Mouse (Mus musculus) myocyte (in vitro differentiated cells): ENCODE results near the gene Prpf4b. TPM values are rescaled to one million over a fixed set of nuclear protein-coding genes. Genes with fewer than 3 reads are reported as not detected.

Source experiments
- H3K27me3 ChIP-seq: one replicate; pipeline ENCODE4 v1.6.1; 2011; ENCODE audit not compliant: control insufficient read depth, insufficient read depth, insufficient read length
- H3K36me3 ChIP-seq: one replicate; pipeline ENCODE4 v1.6.1; 2011; ENCODE audit not compliant: control insufficient read depth, insufficient read depth
- H3K4me2 ChIP-seq: one replicate; pipeline ENCODE4 v1.6.1; 2011; ENCODE audit warnings: low read depth, control low read depth
- H3K4me3 ChIP-seq: one replicate; pipeline ENCODE4 v1.5.1; 2011; ENCODE audit warnings: mild to moderate bottlenecking, control low read depth, moderate library complexity
- H3K79me2 ChIP-seq: one replicate; pipeline ENCODE4 v1.6.1; 2011; ENCODE audit not compliant: control insufficient read depth, insufficient read depth
- H3ac ChIP-seq: one replicate; pipeline ENCODE4 v1.6.1; 2011; ENCODE audit not compliant: control insufficient read depth, insufficient read length
- CEBPB ChIP-seq: IDR thresholded peaks from 2 replicates; pipeline ENCODE4 v1.6.1; 2011; ENCODE audit warnings: mild to moderate bottlenecking, moderate library complexity; ENCODE audit not compliant: poor library complexity, insufficient read depth, severe bottlenecking
- E2F4 ChIP-seq: IDR thresholded peaks from one replicate; pipeline ENCODE4 v1.6.1; 2011; ENCODE audit warnings: mild to moderate bottlenecking, control low read depth, moderate library complexity; ENCODE audit not compliant: insufficient read depth
- MAX ChIP-seq: IDR thresholded peaks from one replicate; pipeline ENCODE4 v1.6.1; 2011; ENCODE audit warnings: low read depth, mild to moderate bottlenecking, control low read depth
- MYOD1 ChIP-seq, 3 experiments: IDR thresholded peaks; one replicate each; pipeline ENCODE4 v1.6.1; 2011; ENCODE audit warnings: control low read depth in 2 of 3, low read depth in 2 of 3, mild to moderate bottlenecking in 2 of 3, moderate library complexity in 1 of 3; ENCODE audit not compliant: insufficient read length in 2 of 3, control insufficient read depth in 1 of 3
- MYOG ChIP-seq, 3 experiments: IDR thresholded peaks; one replicate each; pipeline ENCODE4 v1.6.1; 2011; ENCODE audit warnings: control low read depth in 2 of 3, low read depth in 2 of 3, mild to moderate bottlenecking in 2 of 3; ENCODE audit not compliant: insufficient read length in 2 of 3, control insufficient read depth in 1 of 3, insufficient read depth in 1 of 3
- POLR2A ChIP-seq: IDR thresholded peaks from one replicate; pipeline ENCODE4 v1.6.1; 2011; ENCODE audit warnings: low read depth, mild to moderate bottlenecking, control low read depth, moderate library complexity; ENCODE audit not compliant: insufficient read length
- POLR2AphosphoS2 ChIP-seq: IDR thresholded peaks from one replicate; pipeline ENCODE4 v1.6.1; 2011; ENCODE audit warnings: low read depth, control low read depth; ENCODE audit not compliant: insufficient read length
- REST ChIP-seq: IDR thresholded peaks from one replicate; pipeline ENCODE4 v1.6.1; 2011; ENCODE audit warnings: mild to moderate bottlenecking, control low read depth, moderate library complexity; ENCODE audit not compliant: insufficient read depth, insufficient read length
- SRF ChIP-seq: IDR thresholded peaks from one replicate; pipeline ENCODE4 v1.6.1; 2011; ENCODE audit warnings: low read depth; ENCODE audit not compliant: control insufficient read depth, insufficient read length
- TCF12 ChIP-seq: IDR thresholded peaks from one replicate; pipeline ENCODE4 v1.6.1; 2011; ENCODE audit warnings: mild to moderate bottlenecking, control low read depth; ENCODE audit not compliant: poor library complexity, insufficient read depth, severe bottlenecking
- TCF3 ChIP-seq: IDR thresholded peaks from one replicate; pipeline ENCODE4 v1.6.1; 2011; ENCODE audit warnings: low read depth, control low read depth; ENCODE audit not compliant: insufficient read length
- USF1 ChIP-seq: IDR thresholded peaks from one replicate; pipeline ENCODE4 v1.6.1; 2011; ENCODE audit warnings: low read depth, mild to moderate bottlenecking, control low read depth, moderate library complexity
- polyA plus RNA-seq: library from polyadenylated mRNA; unstranded; fragments of >200 nt; fragmentation: generic; extraction: Trizol; gene quantifications from one replicate; pipeline ENCODE4 v1.2.1, GENCODE M21; 2012; ENCODE audit warnings: missing spikeins

The Prpf4b gene
- polyA plus RNA-seq, 1 experiment = 8.1 TPM

DNA sequence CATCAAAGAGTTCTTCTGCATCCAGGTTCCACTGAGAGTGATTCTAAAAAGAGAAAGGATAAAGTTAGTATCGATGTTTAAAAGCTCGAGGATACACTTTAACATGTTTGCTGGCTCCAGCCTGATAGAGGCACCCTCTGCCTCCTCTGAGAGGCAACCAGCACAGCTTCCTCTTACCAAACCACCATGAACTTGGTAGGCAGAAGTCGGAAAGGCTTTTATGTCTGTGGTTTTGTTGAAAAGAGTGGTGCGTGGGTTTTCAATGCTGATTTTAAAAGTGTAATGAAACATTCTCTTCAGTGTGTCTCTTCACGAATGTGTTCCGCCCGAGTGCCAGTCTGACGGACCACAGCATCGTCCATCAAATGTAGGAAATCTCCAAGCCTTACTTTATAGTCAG lies 39.5 kb downstream of the Prpf4b start:
- no peaks in the 10 kb centered on the region for H3K79me2 ChIP-seq
- peaks cover 5% of the 10 kb centered on the region for H3K27me3 ChIP-seq
- no peak overlapping the region for H3K4me2 ChIP-seq
- TF ChIP-seq SRF (no peak), POLR2A (no peak)
- H3K4me3 ChIP-seq = no peak overlapping the region
- H3ac ChIP-seq = no peak overlapping the region
- no peaks in the 10 kb centered on the region for H3K36me3 ChIP-seq

DNA sequence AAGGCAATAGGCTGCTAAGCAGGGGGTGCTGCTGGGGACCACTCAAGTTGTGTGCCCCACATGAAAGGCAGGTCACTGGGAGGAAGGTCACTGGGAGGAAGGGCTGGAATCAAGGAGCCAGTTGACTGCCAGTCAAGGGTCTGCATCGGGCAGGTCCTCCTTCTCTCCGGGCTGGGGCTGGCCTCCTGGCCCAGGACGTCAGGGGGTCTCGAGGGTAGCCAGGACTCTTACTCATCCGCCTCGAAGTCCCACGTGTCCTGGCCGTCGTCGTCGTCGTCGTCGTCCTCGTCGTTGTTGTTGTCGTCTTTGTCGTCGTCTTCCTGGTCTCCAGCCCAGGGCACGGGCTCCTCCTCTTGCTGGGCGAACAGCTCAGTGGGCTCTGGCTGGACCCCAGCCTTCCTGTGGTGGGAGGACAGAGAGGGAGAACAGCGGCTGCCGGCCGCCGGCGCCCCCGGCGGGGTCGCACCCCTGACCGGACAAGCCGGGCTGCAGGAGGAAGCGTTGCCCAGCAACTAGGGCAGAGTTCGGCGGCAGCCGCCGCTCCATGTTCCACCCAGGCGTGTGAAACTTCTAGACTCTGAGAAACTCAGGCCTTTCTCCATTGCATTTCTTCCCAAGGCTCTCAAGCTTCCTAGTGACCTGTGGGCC lies 41.5 kb downstream of the Prpf4b start:
- H3K36me3 ChIP-seq = no peaks in the 10 kb centered on the region
- H3K4me2 ChIP-seq = no peak overlapping the region
- peaks cover 5% of the 10 kb centered on the region for H3K27me3 ChIP-seq
- no peak overlapping the region for H3ac ChIP-seq
- no peaks in the 10 kb centered on the region for H3K79me2 ChIP-seq
- TF ChIP-seq MYOD1 (IDR thresholded peaks at IDR 0.05; ENCODE audit: control insufficient read depth in 1 of 3, insufficient read length in 2 of 3, low read depth in 2 of 3) (no peak), USF1 (no peak), TCF12 (no peak), CEBPB (no peak), REST (no peak), TCF3 (no peak), POLR2AphosphoS2 (no peak), MAX (no peak), POLR2A (no peak), E2F4 (no peak), SRF (no peak), MYOG (IDR thresholded peaks at IDR 0.05; ENCODE audit: control insufficient read depth in 1 of 3, insufficient read depth in 1 of 3, insufficient read length in 2 of 3, low read depth in 2 of 3) (no peak)
- no peak overlapping the region for H3K4me3 ChIP-seq

DNA sequence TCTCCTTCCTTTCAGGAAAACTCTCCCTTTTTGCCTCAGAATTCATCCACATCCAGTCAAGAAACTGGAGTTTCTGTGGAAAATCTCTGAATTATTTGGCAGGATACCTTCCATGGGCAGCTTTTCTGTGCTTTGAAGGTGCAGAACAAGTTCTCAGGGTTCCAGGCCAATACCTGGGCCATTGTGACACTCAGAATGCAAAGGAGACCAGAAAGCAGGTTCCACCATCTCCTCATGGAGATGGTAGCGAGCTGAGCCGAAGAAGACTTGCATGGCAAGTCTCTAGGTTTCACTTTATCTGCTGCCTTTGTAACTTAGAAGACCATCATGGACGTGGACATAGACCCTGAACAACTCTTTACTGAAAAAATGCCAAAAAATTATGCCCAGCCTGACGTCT lies 49.1 kb downstream of the Prpf4b start, which contains the start of the genes Fam217a and 4933417A18Rik:
Gene Fam217a (minus strand): TSS at position 101 of the 400 bp plus-strand sequence.
Gene 4933417A18Rik (plus strand): TSS at position 200 of the 400 bp plus-strand sequence.
- TF ChIP-seq MAX (no peak), USF1 (no peak), CEBPB (no peak), POLR2AphosphoS2 (no peak), MYOD1 (IDR thresholded peaks at IDR 0.05; ENCODE audit: control insufficient read depth in 1 of 3, insufficient read length in 2 of 3, low read depth in 2 of 3) (no peak), E2F4 (no peak), SRF (no peak), POLR2A (no peak), TCF12 (no peak), REST (no peak), TCF3 (no peak), MYOG (IDR thresholded peaks at IDR 0.05; ENCODE audit: control insufficient read depth in 1 of 3, insufficient read depth in 1 of 3, insufficient read length in 2 of 3, low read depth in 2 of 3) (no peak)

DNA sequence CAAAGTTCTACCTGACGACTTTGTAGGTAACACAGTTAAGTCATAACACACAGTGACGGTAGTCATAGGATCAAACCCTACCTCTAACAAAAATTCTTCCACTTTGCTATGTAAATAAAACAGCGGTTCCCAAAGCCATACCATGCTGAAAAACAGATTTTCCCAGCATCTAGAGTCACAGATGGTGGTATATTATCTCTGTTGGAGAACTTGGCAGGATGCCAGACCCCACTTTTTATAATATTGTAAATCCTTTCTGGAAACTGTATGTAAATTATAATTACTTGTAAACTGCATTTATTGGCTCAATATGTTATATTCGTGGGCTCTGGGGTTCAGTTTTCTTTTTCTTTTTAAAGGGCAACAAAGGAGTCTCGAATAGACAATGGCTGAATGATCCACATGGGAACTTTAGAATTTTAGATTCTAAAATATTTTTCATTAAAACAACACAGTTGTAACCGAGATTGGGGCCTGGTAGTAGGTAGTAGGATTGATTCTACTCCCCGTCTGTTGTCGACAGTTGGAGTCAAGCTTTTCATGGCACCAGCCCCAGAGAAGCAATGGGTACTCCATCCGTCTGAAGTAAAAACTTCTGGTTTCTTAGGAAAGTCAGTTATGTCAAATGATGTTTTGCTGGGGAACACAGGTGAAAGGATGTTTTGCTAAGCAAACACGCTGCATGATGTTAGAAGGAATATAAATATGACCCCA lies 60.0 kb downstream of the Prpf4b start:
- H3K4me2 ChIP-seq = no peak overlapping the region
- TF ChIP-seq MYOD1 (IDR thresholded peaks at IDR 0.05; ENCODE audit: control insufficient read depth in 1 of 3, insufficient read length in 2 of 3, low read depth in 2 of 3) (no peak), SRF (no peak), POLR2A (no peak), MAX (no peak), TCF12 (no peak), POLR2AphosphoS2 (no peak), CEBPB (no peak), USF1 (no peak), REST (no peak), TCF3 (no peak), MYOG (IDR thresholded peaks at IDR 0.05; ENCODE audit: control insufficient read depth in 1 of 3, insufficient read depth in 1 of 3, insufficient read length in 2 of 3, low read depth in 2 of 3) (no peak), E2F4 (no peak)
- no peak overlapping the region for H3K4me3 ChIP-seq
- H3K27me3 ChIP-seq = peaks cover 13% of the 10 kb centered on the region
- no peaks in the 10 kb centered on the region for H3K79me2 ChIP-seq
- no peaks in the 10 kb centered on the region for H3K36me3 ChIP-seq
- H3ac ChIP-seq = no peak overlapping the region

More for the DNA sequence above, 49.1 kb downstream of the Prpf4b start, which contains the start of the genes Fam217a and 4933417A18Rik:
- Histone ChIP-seq H3K4me3 (no peak within 1 kb of the TSS), H3K36me3 (no peaks in the 10 kb centered on the region), H3K4me2 (no peak within 1 kb of the TSS), H3ac (no peak within 1 kb of the TSS), H3K79me2 (no peaks in the 10 kb centered on the region), H3K27me3 (peaks cover 4% of the 10 kb centered on the region)
